18 mouse cellular contexts compared by ENCODE assay signal in the genomic region with DNA sequence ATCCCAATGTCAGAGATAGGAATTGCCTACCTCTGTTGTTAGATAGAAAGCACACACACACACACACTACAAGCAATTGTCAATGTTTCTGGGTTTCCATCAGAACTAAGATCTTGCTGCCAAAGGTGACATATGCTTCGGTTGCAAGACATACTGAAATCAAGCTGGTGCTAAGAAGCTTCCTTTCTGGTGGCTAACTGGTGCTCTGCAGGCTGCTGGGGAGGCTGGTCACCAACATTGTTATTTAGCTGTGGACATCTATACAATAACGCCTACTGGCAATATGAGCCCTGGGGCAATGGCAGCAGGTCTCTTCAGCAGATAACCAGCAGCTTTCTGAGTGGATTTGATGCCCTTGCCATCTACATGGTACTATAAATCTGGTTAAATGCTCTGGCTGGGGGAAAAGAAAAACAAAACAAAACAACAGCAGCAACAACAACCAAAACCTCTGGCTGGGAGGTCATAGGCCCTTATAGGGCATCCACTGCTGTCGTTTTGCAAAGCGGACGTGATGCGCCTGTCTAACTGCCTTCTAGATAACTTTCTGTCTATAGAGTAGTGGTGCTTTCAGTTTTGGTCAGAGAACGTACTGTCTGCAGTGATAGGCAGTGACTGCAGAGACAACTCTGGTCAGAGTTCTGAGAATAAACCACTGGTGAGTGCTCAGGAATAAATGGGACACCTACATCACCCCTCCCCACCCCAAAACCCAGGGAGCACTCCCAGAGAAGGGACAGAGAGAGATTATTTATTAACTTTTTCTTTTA. TPM values are rescaled to one million over a fixed set of nuclear protein-coding genes. Genes with fewer than 3 reads are reported as not detected.
DNase-seq lines count a peak whose midpoint lies in the region; ATAC-seq and TF ChIP-seq lines count a peak whose summit lies in the region.
"Had no signal": no experiment of that assay in that cellular context is flagged by ENCODE, and none has a peak within 500 bp of the region (broad histone marks: within the 10 kb centered on the region; RNA-seq: fewer than 3 reads in every experiment).

No protein-coding gene starts in this region.

- peak; percentile 41 for DNase-seq in spleen, postnatal 36 days (ENCODE audit: low spot score in 2 of 2)
- DNase-seq in spleen, postnatal 10 days (ENCODE audit: low spot score in 2 of 2), result no peak
- DNase-seq in brain, embryonic 14.5 days (ENCODE audit: low read depth), result peak; percentile 8
- peak; percentile 40 to 50 for DNase-seq in cerebellum, postnatal 36 days
- no peak for DNase-seq in lung, postnatal 10 days
- no peak for DNase-seq in Muller cell, postnatal 12 days (ENCODE audit: inconsistent ontology term)
- no peak for DNase-seq in hindbrain, postnatal 0 days (ENCODE audit: low spot score)
- DNase-seq: adrenal gland, adult 8-10 months; kidney, postnatal 10 days; spleen, adult 18-20 months had no signal

- H3K4me1 ChIP-seq in hindbrain, postnatal 0 days (ENCODE audit: insufficient read depth, low read length), result no peaks in the 10 kb centered on the region; the same call in 1 of the 2 replicates
- H3K4me1 ChIP-seq: intestine, embryonic 15.5 days; limb, embryonic 10.5 days; midbrain, embryonic 15.5 days; neural tube, embryonic 13.5 days had no signal

- H3K4me2 ChIP-seq in hindbrain, postnatal 0 days (ENCODE audit: low read depth, low read length), result no peak overlapping the region
- H3K4me2 ChIP-seq: intestine, embryonic 15.5 days; liver, embryonic 15.5 days; midbrain, embryonic 15.5 days; neural tube, embryonic 13.5 days had no signal

- H3K27ac ChIP-seq in hindbrain, postnatal 0 days, result no peak overlapping the region
- H3K27ac ChIP-seq: intestine, embryonic 15.5 days; limb, embryonic 10.5 days; liver, embryonic 15.5 days; midbrain, embryonic 15.5 days; neural tube, embryonic 13.5 days had no signal

- no peaks in the 10 kb centered on the region for H3K36me3 ChIP-seq in hindbrain, postnatal 0 days (ENCODE audit: insufficient read depth, low read length)
- H3K36me3 ChIP-seq: intestine, embryonic 15.5 days; limb, embryonic 10.5 days; liver, embryonic 15.5 days; midbrain, embryonic 15.5 days; neural tube, embryonic 13.5 days had no signal

- H3K9ac ChIP-seq in hindbrain, postnatal 0 days (replicated peaks; ENCODE audit: low read length), result no peak overlapping the region
- H3K9ac ChIP-seq: intestine, embryonic 15.5 days; liver, embryonic 15.5 days; midbrain, embryonic 15.5 days; neural tube, embryonic 13.5 days had no signal

- no peaks in the 10 kb centered on the region for H3K9me3 ChIP-seq in hindbrain, postnatal 0 days (ENCODE audit: low read length)
- H3K9me3 ChIP-seq: intestine, embryonic 15.5 days; limb, embryonic 10.5 days; liver, embryonic 15.5 days; midbrain, embryonic 15.5 days; neural tube, embryonic 13.5 days had no signal

- TF ChIP-seq POLR2A in brain, embryonic 14.5 days (IDR thresholded peaks at IDR 0.05; ENCODE audit: borderline replicate concordance, extremely low read depth, insufficient read depth, insufficient read length, poor library complexity, severe bottlenecking), result no peak

- WGBS in hindbrain, postnatal 0 days, result 92% methylated on average over 7 of the region's 7 CpGs

- H3K27me3 ChIP-seq in hindbrain, postnatal 0 days (ENCODE audit: insufficient read depth, low read length), result no peaks in the 10 kb centered on the region
- H3K27me3 ChIP-seq: intestine, embryonic 15.5 days; liver, embryonic 15.5 days; midbrain, embryonic 15.5 days; neural tube, embryonic 13.5 days had no signal

- ATAC-seq in hindbrain, postnatal 0 days, result no peak
- ATAC-seq: intestine, embryonic 15.5 days; midbrain, embryonic 15.5 days had no signal

- H3K4me3 ChIP-seq in hindbrain, postnatal 0 days (ENCODE audit: low read length), result no peak overlapping the region
- H3K4me3 ChIP-seq: intestine, embryonic 15.5 days; limb, embryonic 10.5 days; liver, embryonic 15.5 days; midbrain, embryonic 15.5 days; neural tube, embryonic 13.5 days had no signal

- TF ChIP-seq CTCF in brain, embryonic 14.5 days (IDR thresholded peaks at IDR 0.05; ENCODE audit: borderline replicate concordance, extremely low read depth, insufficient read depth, insufficient read length), result no peak
- no peak for TF ChIP-seq CTCF in hindbrain, postnatal 0 days (IDR thresholded peaks at IDR 0.05; ENCODE audit: low read depth)

RNA-seq across cellular contexts. Expression of a gene that starts 2.4 kb away (rescaled TPM):
- polyA plus RNA-seq in brain, embryonic 14.5 days (2012; rRNA removed), result 0.37 and 0.50 TPM in 2 replicates
- 0.31 and 4.3 TPM in 2 replicates for total RNA-seq in hindbrain, postnatal 0 days (2014; rRNA removed)
- polyA plus RNA-seq in hindbrain, postnatal 0 days (2015; fragmentation: Nextera tagmentation; extraction: Ambion mirVana), result 0.40 and 0.53 TPM in 2 replicates

RNA-seq across cellular contexts. Expression of a gene that starts 24.8 kb away (rescaled TPM):
- polyA plus RNA-seq in brain, embryonic 14.5 days (2012; rRNA removed), result 1.4 and 1.6 TPM in 2 replicates
- total RNA-seq in hindbrain, postnatal 0 days (2014; rRNA removed), result not detected in 2 replicates
- polyA plus RNA-seq in hindbrain, postnatal 0 days (2015; fragmentation: Nextera tagmentation; extraction: Ambion mirVana), result 0.20 and 0.67 TPM in 2 replicates
- total RNA-seq: granulocyte monocyte progenitor cell, adult 5-6 weeks; heart, postnatal 25 days had no signal
- polyA plus RNA-seq: embryonic facial prominence, embryonic 11.5 days had no signal

RNA-seq across cellular contexts. Expression of a gene that starts 47.8 kb away (rescaled TPM):
- 0.53 and 0.66 TPM in 2 replicates for polyA plus RNA-seq in brain, embryonic 14.5 days (2012; rRNA removed)
- 1.1 and 1.9 TPM in 2 replicates for total RNA-seq in hindbrain, postnatal 0 days (2014; rRNA removed)
- 0.24 TPM in 1 of 2 replicates, not detected in the other for polyA plus RNA-seq in hindbrain, postnatal 0 days (2015; fragmentation: Nextera tagmentation; extraction: Ambion mirVana)
- total RNA-seq: adrenal gland, adult 8-10 months; heart, postnatal 25 days had no signal
- polyA plus RNA-seq: embryonic facial prominence, embryonic 11.5 days; intestine, embryonic 15.5 days had no signal

RNA-seq across cellular contexts. Expression of a gene that starts 47.9 kb away (rescaled TPM):
- 20.8 and 25.0 TPM in 2 replicates for polyA plus RNA-seq in brain, embryonic 14.5 days (2012; rRNA removed)
- total RNA-seq in hindbrain, postnatal 0 days (2014; rRNA removed), result 16.1 and 25.8 TPM in 2 replicates
- polyA plus RNA-seq in hindbrain, postnatal 0 days (2015; fragmentation: Nextera tagmentation; extraction: Ambion mirVana), result 16.4 and 20.1 TPM in 2 replicates

RNA-seq across cellular contexts. Expression of a gene that starts 48.0 kb away (rescaled TPM):
- polyA plus RNA-seq in brain, embryonic 14.5 days (2012; rRNA removed), result 12.5 and 14.4 TPM in 2 replicates
- 3.0 and 7.9 TPM in 2 replicates for total RNA-seq in hindbrain, postnatal 0 days (2014; rRNA removed)
- 15.4 and 19.1 TPM in 2 replicates for polyA plus RNA-seq in hindbrain, postnatal 0 days (2015; fragmentation: Nextera tagmentation; extraction: Ambion mirVana)

Comparison
In these comparisons a context has a peak if more than half of its experiments do, and no peak if none do; other contexts are left out.
1. DNase-seq: peak in spleen, postnatal 36 days (2 of 2), brain, embryonic 14.5 days (single experiment) and cerebellum, postnatal 36 days (2 of 2); none in spleen, postnatal 10 days (0 of 2), lung, postnatal 10 days (single experiment), Muller cell, postnatal 12 days (single experiment) and hindbrain, postnatal 0 days (single experiment).